Mouse (Mus musculus) mouse embryonic stem cell (cell line): ENCODE data around the gene Sik3.

ENCODE experiments used
- in situ Hi-C, 2 experiments: fragments of 300-500 bp; cut with MboI; formaldehyde crosslinking; loops; 1 replicate in 1 of 2; 3 replicates in 1 of 2; pipeline ENCODE4 v1.14.3; 2019 to 2020; ENCODE audit warnings: low sequenced_read_pairs in 2 of 2, low pct_unique_long_range_greater_than_20kb in 1 of 2, mixed read lengths in 1 of 2; ENCODE audit not compliant: unreplicated experiment in 1 of 2

Sik3 gene

GRCm38 (mm10) chr9:46191644-46192043 lies 179.0 kb downstream of the Sik3 start:
- in situ Hi-C loops: loop anchor here in 1 of 2 experiments (25.0 kb wide), 1 partner anchor 179 kb away; the partner anchor contains the start of genes Pafah1b2 and Sik3

- in situ Hi-C loops: loop anchor here in 1 of 2 experiments (25.0 kb wide), 1 partner anchor 180 kb away; the partner anchor contains the start of genes Pafah1b2 and Sik3
These were observed 180.0 kb downstream of the Sik3 start for GRCm38 (mm10) chr9:46192642-46193041.

GRCm38 (mm10) chr9:46194809-46195208 lies 182.2 kb downstream of the Sik3 start:
- in situ Hi-C loops: loop anchor here in 1 of 2 experiments (25.0 kb wide), 1 partner anchor 183 kb away; the partner anchor contains the start of genes Pafah1b2 and Sik3

GRCm38 (mm10) chr9:46196699-46197169 lies 184.1 kb downstream of the Sik3 start:
- in situ Hi-C loops: loop anchor here in 1 of 2 experiments (25.0 kb wide), 1 partner anchor 184 kb away; the partner anchor contains the start of genes Pafah1b2 and Sik3

- in situ Hi-C loops: loop anchor here in 1 of 2 experiments (25.0 kb wide), 1 partner anchor 186 kb away; the partner anchor contains the start of genes Pafah1b2 and Sik3
These were observed 185.8 kb downstream of the Sik3 start for GRCm38 (mm10) chr9:46198461-46198860.

- in situ Hi-C loops: loop anchor here in 1 of 2 experiments (25.0 kb wide), 1 partner anchor 187 kb away; the partner anchor contains the start of genes Pafah1b2 and Sik3
These were observed 186.3 kb downstream of the Sik3 start for GRCm38 (mm10) chr9:46198936-46199335.

GRCm38 (mm10) chr9:46199609-46200008 lies 187.0 kb downstream of the Sik3 start:
- in situ Hi-C loops: loop anchor here in 1 of 2 experiments (25.0 kb wide), 1 partner anchor 187 kb away; the partner anchor contains the start of genes Pafah1b2 and Sik3

- in situ Hi-C loops: no loop called here
These were observed 194.3 kb downstream of the Sik3 start for GRCm38 (mm10) chr9:46206834-46207500.

- in situ Hi-C loops: no loop called here
These were observed 194.9 kb downstream of the Sik3 start for GRCm38 (mm10) chr9:46207501-46207869.

- in situ Hi-C loops: no loop called here
These were observed 195.9 kb downstream of the Sik3 start for GRCm38 (mm10) chr9:46208401-46208974.

- in situ Hi-C loops: no loop called here
These were observed 197.9 kb downstream of the Sik3 start for GRCm38 (mm10) chr9:46210473-46210872.

GRCm38 (mm10) chr9:46214276-46214675 lies 201.7 kb downstream of the Sik3 start:
- in situ Hi-C loops: no loop called here

- in situ Hi-C loops: no loop called here
These were observed 202.3 kb downstream of the Sik3 start for GRCm38 (mm10) chr9:46214946-46215337.

GRCm38 (mm10) chr9:46215338-46216322 lies 203.0 kb downstream of the Sik3 start:
- in situ Hi-C loops: no loop called here

GRCm38 (mm10) chr9:46216744-46217470 lies 204.3 kb downstream of the Sik3 start:
- in situ Hi-C loops: no loop called here

- in situ Hi-C loops: no loop called here
These were observed 205.6 kb downstream of the Sik3 start for GRCm38 (mm10) chr9:46218176-46218575.

- in situ Hi-C loops: no loop called here
These were observed 210.5 kb downstream of the Sik3 start for GRCm38 (mm10) chr9:46223090-46223489.

- in situ Hi-C loops: no loop called here
These were observed 211.5 kb downstream of the Sik3 start for GRCm38 (mm10) chr9:46224101-46224500.
